Mouse (Mus musculus) monocyte, adult 5-6 weeks (primary cell): ENCODE data around the gene Kifc1. TPM values are rescaled to one million over a fixed set of nuclear protein-coding genes. Genes with fewer than 3 reads are reported as not detected.

ENCODE experiments used
- ATAC-seq: fragments of 153-309, 156-312 bp; replicated peaks from 2 replicates; pipeline ENCODE4 v1.8.0; 2017; ENCODE audit warnings: mild to moderate bottlenecking; ENCODE audit not compliant: low TSS enrichment, insufficient number of reproducible peaks, severe bottlenecking, poor library complexity, low FRiP score
- total RNA-seq: library from RNA; stranded (forward); fragments of 200-1000, 200-491, 200-594 nt; gene quantifications from 3 replicates; pipeline ENCODE4 v1.2.3, GENCODE M21; 2017

The Kifc1 gene
- total RNA-seq, 1 experiment from 2014 or later: 0.48 TPM

DNA sequence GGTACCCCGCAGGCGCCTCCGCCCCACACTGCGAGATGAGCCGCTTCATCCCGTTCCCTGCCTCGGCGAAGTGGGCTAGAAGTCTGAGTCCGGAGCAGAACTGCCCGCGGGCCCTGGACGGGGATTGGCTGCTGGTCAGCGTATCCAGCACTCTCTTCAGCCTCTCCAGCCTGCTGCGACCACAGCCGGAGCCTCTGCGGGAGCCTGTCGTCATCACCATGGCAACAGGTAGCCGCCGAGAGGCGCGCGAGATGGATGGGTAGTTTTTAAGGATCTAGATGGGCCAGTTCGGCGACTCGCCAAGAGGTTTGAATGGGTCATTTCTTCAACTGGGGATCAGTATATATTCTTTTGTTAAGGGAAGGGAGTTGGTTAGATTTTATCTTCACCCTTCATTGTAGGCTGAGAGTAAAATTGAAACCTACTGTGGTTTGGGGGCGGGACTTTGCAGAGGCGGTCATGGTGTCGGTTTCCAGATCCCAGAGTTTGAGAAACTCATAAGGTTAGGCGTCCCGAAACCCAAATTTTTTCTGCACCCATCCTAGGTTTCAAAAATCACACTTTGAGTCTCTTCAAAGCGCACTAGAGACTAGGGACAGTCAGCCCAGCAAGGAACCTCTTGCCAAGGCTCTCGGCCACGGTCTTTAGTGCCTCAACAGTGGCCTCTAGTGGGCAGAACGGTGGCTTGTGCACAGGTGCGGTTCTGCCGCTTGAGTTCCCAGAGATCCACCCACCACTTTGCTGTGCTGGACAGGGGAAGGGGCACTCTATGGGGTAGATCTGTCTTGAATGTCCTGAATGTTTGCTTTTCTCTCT, 30.0 kb upstream of the Kifc1 start:
- ATAC-seq: peak; percentile 40

DNA sequence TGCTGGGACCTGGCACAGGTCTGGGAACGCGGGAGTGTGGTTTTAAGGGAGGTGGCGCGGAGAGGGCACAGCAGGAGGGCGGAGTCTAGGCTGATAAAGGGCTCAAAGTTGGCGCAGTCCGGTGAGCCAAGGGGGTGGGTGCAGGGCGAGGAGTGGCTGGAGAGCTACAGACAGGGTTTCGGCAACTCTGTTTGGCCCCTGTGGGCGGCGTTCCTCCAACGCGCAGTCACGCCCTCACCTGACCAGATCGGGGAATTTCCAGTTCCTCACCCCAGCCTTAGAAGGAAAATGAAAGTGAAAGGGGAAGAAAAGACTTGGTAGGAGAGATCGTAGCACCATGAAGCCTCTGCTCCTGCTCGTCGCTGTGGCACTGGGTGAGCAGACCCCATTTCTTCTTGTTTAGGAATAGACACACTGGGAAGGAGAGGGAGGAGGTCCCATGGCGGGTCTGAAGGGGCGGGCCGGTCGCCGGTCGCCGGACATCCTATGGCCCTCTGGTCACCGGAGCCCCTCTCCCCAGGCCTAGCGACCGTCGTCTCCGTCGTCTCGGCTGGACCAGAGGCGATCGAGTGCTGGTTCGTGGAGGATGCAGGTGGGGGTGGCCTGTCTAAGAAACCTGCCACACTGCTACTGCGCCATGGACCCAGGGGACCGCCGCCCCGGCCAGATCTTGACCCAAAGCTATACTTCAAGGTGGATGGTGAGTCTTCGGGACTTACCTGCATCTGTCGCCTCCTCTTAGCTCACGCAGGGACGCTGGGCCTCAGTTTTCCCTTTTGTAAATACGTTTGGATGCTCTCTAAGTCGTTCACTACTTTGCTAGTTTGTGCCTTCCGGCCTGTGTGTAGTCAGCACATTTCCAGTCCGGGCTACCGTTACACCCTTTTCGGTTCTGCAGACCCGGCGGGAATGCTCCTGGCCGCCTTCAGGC, 29.2 kb upstream of the Kifc1 start:
- peak; percentile 57 for ATAC-seq

DNA sequence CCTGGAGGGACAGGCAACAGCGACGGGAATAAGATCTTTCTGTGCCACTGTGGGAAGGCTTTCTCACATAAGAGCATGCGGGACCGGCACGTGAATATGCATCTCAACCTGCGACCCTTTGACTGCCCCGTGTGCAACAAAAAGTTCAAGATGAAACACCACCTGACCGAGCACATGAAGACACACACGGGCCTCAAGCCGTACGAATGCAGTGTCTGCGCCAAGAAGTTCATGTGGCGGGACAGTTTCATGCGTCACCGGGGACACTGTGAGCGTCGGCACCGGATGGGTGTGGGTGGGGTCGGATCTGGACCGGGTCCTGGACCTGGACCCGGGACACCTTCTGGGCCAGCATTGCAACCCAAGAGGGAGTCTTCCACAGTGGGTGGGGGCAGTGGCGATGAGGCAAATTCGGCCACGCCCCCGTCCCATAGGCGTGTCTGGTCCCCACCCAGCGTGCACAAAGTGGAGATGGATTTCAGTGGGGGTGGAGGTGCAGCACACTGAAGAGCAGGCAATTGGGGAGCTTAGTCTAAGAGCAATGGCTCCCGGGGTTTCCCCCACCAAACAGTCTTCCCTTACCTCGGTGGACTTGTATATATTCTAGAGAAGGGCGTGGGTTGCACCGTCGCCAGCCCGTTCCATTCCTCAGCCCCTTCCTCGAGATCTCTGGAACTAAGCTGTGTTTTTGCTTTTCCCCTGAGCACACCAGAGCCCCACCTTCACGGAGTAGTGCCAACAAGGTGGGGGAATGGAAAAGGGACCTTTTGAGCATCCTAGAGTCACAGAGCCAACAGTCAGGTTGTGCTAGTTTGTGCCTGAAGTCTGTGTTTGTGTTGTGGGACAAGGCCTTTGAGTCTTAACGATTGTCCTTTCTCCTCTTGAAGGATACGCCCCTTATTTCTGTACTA, 28.1 kb upstream of the Kifc1 start:
- no peak for ATAC-seq

DNA sequence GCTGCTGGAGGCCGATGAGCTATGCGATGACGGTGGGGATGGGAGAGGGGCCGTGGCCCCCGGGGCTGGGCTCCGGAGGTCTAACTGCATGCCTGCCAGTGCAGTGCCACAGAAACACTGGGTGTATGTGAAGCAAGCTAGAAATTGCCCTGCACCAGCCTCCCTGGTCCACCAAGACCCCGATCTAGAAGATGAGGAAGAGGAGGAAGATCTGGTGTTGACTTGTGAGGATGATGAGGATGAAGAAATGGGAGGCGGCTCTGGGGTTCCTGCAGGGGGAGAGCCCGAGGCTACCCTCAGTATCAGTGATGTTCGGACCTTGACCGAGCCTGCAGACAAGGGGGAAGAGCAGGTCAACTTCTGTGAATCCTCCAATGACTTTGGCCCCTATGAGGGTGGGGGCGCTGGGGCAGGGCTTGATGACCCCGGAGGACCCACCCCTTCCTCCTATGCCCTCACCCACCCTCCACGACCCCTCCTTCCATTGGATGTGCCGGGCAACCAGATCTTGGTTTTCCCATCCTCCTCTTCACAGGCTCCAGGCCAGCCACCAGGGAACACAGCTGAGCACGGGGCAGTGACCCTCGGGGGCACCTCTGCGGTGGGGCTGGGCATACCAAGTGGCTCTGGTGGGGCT, 27.3 kb upstream of the Kifc1 start:
- ATAC-seq: no peak

DNA sequence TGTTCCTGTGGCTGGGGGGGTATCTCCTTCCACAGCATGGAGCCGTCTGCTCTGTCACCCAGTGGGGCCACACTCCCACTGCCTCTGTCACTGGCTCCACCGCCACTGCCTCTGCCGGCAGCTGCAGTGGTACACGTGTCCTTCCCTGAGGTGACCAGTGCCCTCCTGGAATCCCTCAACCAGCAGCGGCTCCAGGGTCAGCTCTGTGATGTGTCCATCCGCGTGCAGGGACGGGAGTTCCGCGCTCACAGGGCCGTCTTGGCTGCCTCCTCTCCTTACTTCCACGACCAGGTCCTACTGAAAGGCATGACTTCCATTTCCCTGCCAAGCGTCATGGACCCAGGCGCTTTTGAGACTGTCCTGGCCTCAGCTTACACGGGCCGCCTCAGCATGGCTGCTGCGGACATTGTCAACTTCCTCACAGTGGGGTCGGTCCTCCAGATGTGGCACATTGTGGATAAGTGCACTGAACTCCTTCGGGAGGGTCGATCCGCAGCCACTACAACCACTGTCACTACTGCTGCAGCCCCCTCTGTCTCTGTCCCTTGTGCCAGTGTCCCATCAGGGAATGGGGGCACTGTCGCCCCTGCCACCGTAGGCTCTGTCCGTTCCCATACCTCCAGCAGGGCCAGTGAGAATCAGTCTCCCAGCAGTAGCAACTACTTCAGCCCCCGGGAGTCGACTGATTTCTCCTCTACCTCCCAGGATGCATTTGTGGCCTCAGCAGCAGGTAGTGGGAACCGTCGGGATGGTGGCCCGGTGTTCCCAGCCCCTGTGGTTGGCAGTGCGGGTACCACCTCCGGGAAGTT, 26.6 kb upstream of the Kifc1 start:
- no peak for ATAC-seq

DNA sequence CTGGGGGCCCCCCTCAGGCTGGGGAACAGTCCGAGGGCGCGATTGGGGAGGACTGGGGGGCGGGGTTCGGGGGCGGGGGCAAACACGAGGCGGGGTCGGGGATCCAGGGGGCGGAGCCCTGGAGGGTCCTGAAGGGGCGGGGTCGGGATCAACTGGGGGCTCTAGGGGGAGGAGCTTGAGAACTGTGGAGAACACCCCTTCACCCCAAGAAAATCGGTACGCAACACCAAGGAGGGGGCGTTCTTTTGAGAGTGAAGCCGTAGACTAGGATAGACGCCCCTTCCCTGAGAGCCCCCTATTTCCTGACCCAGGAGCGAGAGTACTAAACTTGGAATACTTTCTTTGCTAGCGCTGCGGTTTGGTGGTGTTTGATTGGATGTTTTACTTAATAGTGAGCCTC, 25.8 kb upstream of the Kifc1 start:
- ATAC-seq: no peak

DNA sequence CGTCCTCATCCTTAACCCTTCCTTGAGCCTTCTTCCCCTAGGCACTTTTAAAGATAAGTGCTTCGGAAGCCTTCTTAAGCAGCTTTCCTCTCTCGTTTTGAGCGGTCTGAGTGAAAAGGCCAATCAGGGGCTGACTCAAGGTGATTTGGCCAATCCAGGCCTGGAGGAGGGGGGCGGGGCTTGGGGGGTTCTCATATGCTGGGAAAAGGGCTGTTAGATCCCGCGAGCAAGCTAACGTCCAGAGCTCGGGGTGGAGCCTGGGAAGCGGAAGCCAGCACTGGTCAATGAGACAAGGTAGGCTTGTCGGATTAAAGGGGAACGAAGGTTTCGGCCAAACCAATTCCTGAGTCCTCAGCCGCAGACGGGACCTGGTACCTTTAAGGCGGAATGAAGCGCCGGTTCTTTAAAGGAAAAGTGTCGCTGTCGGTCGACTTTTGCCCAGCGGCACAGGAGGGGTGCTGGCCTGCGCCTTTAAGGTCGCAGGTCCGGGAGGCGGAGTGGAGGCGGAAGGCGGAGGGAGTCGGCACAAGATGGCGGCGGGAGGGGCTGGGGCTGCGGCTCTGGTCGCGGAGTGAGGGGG, 25.3 kb upstream of the Kifc1 start, which contains the start of the genes Tapbp and Zbtb22:
Gene Tapbp (plus strand): TSS at position 229 of the 580 bp plus-strand sequence.
Gene Zbtb22 (plus strand): TSS at position 234 of the 580 bp plus-strand sequence.
- peak; percentile 67 for ATAC-seq

DNA sequence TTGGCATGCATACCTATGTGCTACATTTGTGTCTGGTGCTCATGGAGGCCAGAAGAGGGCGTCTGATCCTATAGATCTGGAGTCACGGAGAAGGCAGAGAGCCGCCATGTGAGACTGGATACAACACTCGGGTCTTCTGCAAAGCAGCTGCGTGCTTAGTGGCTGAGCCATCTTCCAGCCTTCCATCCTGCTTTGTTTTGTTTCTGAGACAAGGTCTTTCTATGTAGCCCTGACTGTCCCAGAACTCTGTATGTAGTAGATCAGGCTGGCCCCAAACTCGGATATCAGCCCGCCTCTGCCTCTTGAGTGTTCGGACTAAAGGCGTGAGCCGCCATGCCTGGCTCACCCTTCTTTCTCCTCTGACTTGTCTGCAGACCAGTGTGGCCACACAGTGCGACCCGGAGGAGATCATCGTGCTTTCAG, 24.5 kb upstream of the Kifc1 start:
- ATAC-seq: no peak

DNA sequence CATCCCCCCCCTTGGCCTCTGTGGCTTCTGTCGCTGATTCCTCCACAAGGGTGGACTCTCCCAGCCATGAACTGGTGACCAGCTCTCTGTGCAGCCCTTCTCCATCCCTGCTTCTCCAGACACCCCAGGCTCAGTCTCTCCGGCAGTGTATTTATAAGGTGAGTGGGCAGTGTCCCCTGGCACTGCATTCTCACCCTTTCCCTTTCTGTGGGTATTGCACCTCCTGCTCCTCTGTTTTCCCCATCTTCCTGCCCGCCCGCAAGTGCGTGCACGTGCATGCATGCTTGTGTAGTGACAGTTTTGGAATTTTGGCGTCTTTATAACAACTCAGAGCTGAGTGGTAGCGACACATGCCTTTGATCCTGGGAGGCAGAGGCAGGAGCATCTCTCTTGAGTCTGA, 23.4 kb upstream of the Kifc1 start:
- no peak for ATAC-seq

DNA sequence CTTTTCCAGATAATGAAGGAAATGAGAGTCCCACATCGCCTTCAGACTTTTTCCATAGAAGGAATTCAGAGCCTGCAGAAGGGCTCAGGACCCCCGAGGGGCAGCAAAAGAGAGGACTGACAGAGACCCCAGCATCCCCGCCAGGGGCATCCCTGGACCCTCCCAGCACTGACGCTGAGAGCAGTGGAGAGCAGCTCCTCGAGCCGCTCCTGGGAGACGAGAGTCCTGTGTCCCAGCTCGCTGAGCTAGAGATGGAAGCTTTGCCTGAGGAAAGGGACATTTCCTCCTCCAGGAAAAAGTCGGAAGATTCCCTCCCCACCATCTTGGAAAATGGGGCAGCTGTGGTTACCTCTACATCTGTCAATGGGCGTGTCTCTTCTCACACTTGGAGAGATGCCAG, 22.8 kb upstream of the Kifc1 start:
- ATAC-seq: no peak

DNA sequence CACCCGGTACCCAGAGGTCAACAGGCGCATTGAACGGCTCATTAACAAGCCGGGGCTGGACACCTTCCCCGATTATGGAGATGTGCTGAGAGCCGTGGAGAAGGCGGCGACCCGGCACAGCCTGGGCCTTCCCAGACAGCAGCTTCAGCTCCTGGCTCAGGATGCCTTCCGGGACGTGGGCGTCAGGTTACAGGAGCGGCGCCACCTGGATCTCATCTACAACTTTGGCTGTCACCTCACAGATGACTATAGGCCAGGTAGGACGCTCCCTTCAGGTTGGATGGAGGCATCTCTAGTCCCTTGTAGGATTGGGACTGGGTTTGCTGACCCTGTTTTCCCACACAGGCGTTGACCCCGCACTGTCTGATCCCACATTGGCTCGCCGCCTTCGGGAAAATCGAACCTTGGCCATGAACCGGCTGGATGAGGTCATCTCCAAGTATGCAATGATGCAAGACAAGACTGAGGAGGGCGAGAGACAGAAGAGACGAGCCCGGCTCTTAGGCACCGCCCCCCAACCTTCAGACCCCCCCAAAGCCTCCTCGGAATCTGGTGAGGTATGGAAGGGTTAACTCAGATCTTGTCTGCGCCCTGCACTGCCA, 21.5 kb upstream of the Kifc1 start:
- no peak for ATAC-seq

DNA sequence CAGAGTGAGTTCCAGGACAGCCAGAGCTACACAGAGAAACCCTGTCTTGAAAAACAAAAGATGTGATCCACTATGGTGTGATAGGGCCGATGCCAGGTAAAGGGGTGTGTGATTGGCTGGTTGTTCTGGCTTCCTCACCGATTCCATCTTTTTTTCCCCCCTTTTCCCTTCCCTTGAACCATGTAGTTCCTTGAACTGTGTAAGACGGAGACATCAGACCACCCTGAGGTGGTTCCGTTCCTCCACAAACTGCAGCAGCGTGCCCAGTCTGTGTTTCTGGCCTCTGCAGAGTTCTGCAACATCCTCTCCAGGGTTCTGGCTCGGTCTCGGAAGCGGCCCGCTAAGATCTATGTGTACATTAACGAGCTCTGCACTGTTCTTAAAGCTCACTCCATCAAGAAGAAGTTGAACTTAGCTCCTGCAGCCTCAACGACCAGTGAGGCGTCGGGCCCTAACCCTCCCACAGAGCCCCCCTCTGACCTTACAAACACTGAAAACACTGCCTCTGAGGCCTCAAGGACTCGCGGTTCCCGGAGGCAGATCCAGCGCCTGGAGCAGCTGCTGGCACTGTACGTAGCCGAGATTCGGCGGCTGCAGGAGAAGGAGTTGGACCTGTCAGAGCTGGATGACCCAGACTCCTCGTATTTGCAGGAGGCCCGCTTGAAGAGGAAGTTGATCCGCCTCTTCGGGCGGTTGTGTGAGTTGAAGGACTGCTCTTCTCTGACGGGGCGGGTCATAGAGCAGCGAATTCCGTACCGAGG, 20.8 kb upstream of the Kifc1 start:
- no peak for ATAC-seq

DNA sequence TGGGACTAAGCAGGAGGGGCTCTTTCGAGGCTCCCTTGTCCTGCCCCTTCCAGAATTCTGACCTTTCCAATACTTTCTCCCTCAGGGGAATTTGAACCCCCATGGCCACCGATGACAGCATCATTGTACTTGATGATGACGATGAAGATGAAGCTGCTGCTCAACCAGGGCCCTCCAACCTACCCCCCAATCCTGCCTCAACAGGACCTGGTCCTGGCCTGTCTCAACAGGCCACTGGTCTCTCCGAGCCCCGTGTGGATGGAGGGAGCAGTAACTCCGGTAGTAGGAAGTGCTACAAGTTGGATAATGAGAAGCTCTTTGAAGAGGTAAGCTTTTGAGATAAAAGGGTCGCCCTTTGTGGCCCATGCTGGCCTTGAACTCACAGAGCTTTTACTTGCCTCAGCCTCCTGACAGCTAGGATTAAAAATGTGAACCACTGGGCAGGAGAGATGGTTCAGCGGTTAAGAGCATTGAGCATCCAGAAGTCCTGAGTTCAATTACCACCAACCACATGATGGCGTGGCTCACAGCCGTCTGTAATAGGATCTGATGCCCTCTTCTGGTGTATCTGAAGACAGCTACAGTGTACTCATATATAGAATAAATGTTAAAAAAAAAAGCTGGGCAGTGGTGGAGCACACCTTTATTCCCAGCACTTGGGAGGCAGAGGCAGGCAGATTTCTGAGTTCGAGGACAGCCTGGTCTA, 20.0 kb upstream of the Kifc1 start:
- ATAC-seq: no peak

DNA sequence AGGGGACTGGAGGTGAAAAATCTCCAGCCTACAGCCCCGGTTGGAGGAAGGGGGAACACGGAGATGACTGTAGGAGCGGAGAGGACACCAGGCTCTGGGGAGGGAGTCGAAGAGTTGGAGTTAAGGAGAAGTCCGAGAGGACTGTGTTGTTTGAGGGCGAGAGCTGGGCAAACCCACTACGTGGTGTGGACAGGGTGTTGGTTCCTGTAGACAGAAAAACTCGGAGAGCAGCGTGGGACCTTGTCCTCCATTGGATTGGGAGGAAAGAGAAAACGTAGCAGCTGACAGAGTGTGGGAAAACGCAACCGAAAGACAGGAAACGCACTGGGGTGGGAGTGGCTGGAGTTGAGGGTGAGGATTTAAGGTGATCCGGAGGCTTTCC, 19.4 kb upstream of the Kifc1 start:
- peak; percentile 23; the same call in 1 of the 2 replicates for ATAC-seq

DNA sequence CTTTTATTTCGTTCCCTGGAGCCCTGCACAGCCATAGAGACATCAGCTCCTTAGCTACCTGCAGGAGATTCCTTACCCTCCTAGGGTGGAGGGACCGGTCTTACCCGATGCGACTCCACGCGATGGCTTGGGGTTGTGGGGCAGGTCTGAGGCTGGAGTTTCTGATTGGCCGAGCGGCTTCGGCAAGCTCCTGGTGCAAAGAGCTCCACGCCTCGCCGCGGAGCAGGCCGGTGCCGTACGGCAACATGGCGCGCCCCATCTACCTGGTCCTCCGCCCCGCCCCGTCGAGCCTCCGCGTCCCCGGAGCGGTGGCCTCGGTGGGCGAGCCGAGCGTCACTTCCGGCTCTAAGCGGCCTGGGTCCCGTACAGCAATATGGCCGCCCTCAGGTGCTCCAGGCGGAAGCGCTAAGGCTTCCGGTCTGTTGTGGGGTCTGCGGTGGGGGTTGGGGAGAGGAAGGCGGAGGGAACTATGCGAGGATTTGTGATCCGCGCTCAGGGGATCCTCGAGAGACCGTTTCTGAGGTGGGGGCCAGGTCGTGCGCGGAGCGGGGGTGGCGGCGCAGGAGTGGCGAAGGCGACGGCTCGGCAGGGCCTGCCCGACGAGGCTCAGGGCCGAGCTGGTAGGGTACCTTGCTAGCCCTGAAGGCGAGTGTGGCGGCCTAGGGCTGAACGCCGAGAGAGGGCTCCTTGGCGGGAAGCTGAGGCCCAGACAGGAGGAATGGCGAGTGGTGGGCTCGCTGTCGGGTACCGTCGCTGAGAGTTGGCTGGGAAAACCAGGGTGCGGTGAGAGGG, 18.8 kb upstream of the Kifc1 start, which contains the start of gene Daxx:
Gene Daxx (plus strand): TSS at position 338 of the 792 bp plus-strand sequence.
- ATAC-seq: peak; percentile 88
